Mouse (Mus musculus) small intestine, adult 2 months (tissue): ENCODE results near the gene Nfix.

Experiments used
- CTCF ChIP-seq: fragments of 200-500 bp; IDR thresholded peaks from 2 replicates; pipeline ENCODE4 v1.5.1; 2012; ENCODE audit warnings: low read depth, mild to moderate bottlenecking, control low read depth, inconsistent platforms, low read length, moderate library complexity, mixed read lengths; ENCODE audit not compliant: insufficient replicate concordance, insufficient read length; ENCODE audit errors: extremely low read depth
- POLR2A ChIP-seq: fragments of 200-500 bp; IDR thresholded peaks from 2 replicates; pipeline ENCODE4 v1.6.1; 2012; ENCODE audit warnings: low read depth, mild to moderate bottlenecking, control low read depth, inconsistent platforms, low read length, moderate library complexity

- TF ChIP-seq POLR2A, result no peak
- TF ChIP-seq CTCF, result peak; percentile 70; the same call in 1 of the 2 replicates
Observed at GRCm38 (mm10) chr8:84810896-84811295, 10.8 kb upstream of the Nfix start.
